Mouse (Mus musculus) G1E (cell line): ENCODE measurements around the gene Fgf10.

Experiments
- CTCF ChIP-seq: IDR thresholded peaks from 2 replicates; pipeline ENCODE4 v1.5.1; 2012; ENCODE audit warnings: low read depth, low read length, inconsistent platforms, mixed read lengths
- GATA1 ChIP-seq: IDR thresholded peaks from 2 replicates; pipeline ENCODE4 v1.6.1; 2012; ENCODE audit warnings: borderline replicate concordance, low read length, inconsistent platforms, mixed read lengths
- GATA2 ChIP-seq: IDR thresholded peaks from 2 replicates; pipeline ENCODE4 v1.6.1; 2012; ENCODE audit warnings: low read depth, low read length, inconsistent platforms, borderline replicate concordance
- POLR2AphosphoS5 ChIP-seq: IDR thresholded peaks from 2 replicates; pipeline ENCODE4 v1.6.1; 2012; ENCODE audit warnings: low read depth, low read length, inconsistent platforms; ENCODE audit not compliant: insufficient replicate concordance
- TAL1 ChIP-seq: conservative IDR thresholded peaks from 2 replicates; pipeline ENCODE4 v1.6.1; 2012; ENCODE audit warnings: low read depth, low read length, inconsistent platforms, mixed read lengths

- TF ChIP-seq GATA1 (no peak), CTCF (no peak), POLR2AphosphoS5 (no peak), TAL1 (no peak), GATA2 (no peak)
Measured at GRCm38 (mm10) chr13:118643138-118643537, 26.5 kb upstream of the Fgf10 start.
